Mouse (Mus musculus) gonadal fat pad, adult 2 months (tissue): Measurements from ENCODE around the gene Tas2r139. TPM values are rescaled to one million over a fixed set of nuclear protein-coding genes. Genes with fewer than 3 reads are reported as not detected.
"Not testable (repeated sequence)": the region's sequence is repeated elsewhere in the genome, so short reads cannot be mapped to it uniquely, and the experiment has no call there.

Source experiments
- DNase-seq: peaks from one replicate; pipeline ENCODE4 v3.0.0-alpha.2; 2012; ENCODE audit warnings: low read depth
- polyA plus RNA-seq: library from polyadenylated mRNA; depleted of rRNA; stranded (reverse); fragments of >200 nt; gene quantifications from 2 replicates; pipeline ENCODE4 v1.2.3, GENCODE M21; 2012; rRNA removed

Gene Tas2r139
- 0.11 TPM in 1 of 2 replicates, not detected in the other for polyA plus RNA-seq

GRCm38 (mm10) chr6:42140636-42141035 lies at the start of gene Tas2r139:
TSS of gene Tas2r139 (plus strand) at chr6:42140936.
- no peak for DNase-seq

GRCm38 (mm10) chr6:42151115-42151514 lies 10.4 kb downstream of the Tas2r139 start:
- DNase-seq, result not testable (repeated sequence)

- DNase-seq, result no peak
Measured at GRCm38 (mm10) chr6:42182462-42182861, 41.7 kb downstream of the Tas2r139 start.

GRCm38 (mm10) chr6:42186230-42186629 lies 45.5 kb downstream of the Tas2r139 start:
- no peak for DNase-seq

Other genes with a start within 250 kb of the Tas2r139 start
- not detected in 2 replicates for gene Sval1, start 189.3 kb upstream of the Tas2r139 start, polyA plus RNA-seq
- not detected in 2 replicates for gene Sval3, start 172.8 kb upstream of the Tas2r139 start, polyA plus RNA-seq
- gene Sva, start 102.5 kb upstream of the Tas2r139 start, polyA plus RNA-seq, result 1.9 TPM in 1 of 2 replicates, not detected in the other
- gene Tas2r144, start 74.4 kb downstream of the Tas2r139 start, polyA plus RNA-seq, result not detected in 2 replicates
- gene Gstk1, start 105.0 kb downstream of the Tas2r139 start, polyA plus RNA-seq, result 52.2 and 57.2 TPM in 2 replicates
- 14.5 and 17.4 TPM in 2 replicates for gene Tmem139, start 121.0 kb downstream of the Tas2r139 start, polyA plus RNA-seq
- 26.0 and 28.7 TPM in 2 replicates for gene Casp2, start 124.0 kb downstream of the Tas2r139 start, polyA plus RNA-seq
- 0.15 and 0.26 TPM in 2 replicates for gene Clcn1, start 145.7 kb downstream of the Tas2r139 start, polyA plus RNA-seq
- gene Fam131b, start 183.7 kb downstream of the Tas2r139 start, polyA plus RNA-seq, result 0.22 and 0.36 TPM in 2 replicates
- 105 and 140 TPM in 2 replicates for gene Zyx, start 208.7 kb downstream of the Tas2r139 start, polyA plus RNA-seq
- 20.6 and 21.2 TPM in 2 replicates for gene Epha1, start 232.3 kb downstream of the Tas2r139 start, polyA plus RNA-seq